Mouse (Mus musculus): ENCODE measurements around the gene Mtfr1l. TPM values are rescaled to one million over a fixed set of nuclear protein-coding genes. Genes with fewer than 3 reads are reported as not detected.

Gene Mtfr1l
- polyA plus RNA-seq, 1 experiment from 2014 or later, result 119 TPM

- 33% methylated on average over 11 of the region's 11 CpGs for WGBS
- Histone ChIP-seq H3K4me2 (replicated peaks; ENCODE audit: low read depth, low read length) (no peak overlapping the region), H3K9me3 (ENCODE audit: control insufficient read depth, low read depth, low read length) (no peaks in the 10 kb centered on the region), H3K4me1 (ENCODE audit: control insufficient read depth, insufficient read depth, low read length) (peaks cover 13% of the 10 kb centered on the region), H3K36me3 (ENCODE audit: control insufficient read depth, insufficient read depth, low read length) (no peaks in the 10 kb centered on the region), H3K27me3 (ENCODE audit: control insufficient read depth, insufficient read depth, low read length) (no peaks in the 10 kb centered on the region), H3K27ac (ENCODE audit: low read length) (no peak overlapping the region), H3K4me3 (ENCODE audit: low read depth, low read length) (no peak overlapping the region), H3K9ac (replicated peaks; ENCODE audit: low read depth, low read length) (no peak overlapping the region)
- no peak for ATAC-seq (ENCODE audit: insufficient number of reproducible peaks, insufficient read depth, low FRiP score, low read depth)
Measured at GRCm38 (mm10) chr4:134575486-134575885, 40.3 kb upstream of the Mtfr1l start.

GRCm38 (mm10) chr4:134572449-134573300, 37.5 kb upstream of the Mtfr1l start:
- Histone ChIP-seq H3K27ac (ENCODE audit: low read length) (no peak overlapping the region), H3K27me3 (ENCODE audit: control insufficient read depth, insufficient read depth, low read length) (no peaks in the 10 kb centered on the region), H3K4me2 (replicated peaks; ENCODE audit: low read depth, low read length) (no peak overlapping the region), H3K4me1 (ENCODE audit: control insufficient read depth, insufficient read depth, low read length) (no peaks in the 10 kb centered on the region), H3K9me3 (ENCODE audit: control insufficient read depth, low read depth, low read length) (no peaks in the 10 kb centered on the region), H3K4me3 (ENCODE audit: low read depth, low read length) (no peak overlapping the region), H3K36me3 (ENCODE audit: control insufficient read depth, insufficient read depth, low read length) (no peaks in the 10 kb centered on the region), H3K9ac (replicated peaks; ENCODE audit: low read depth, low read length) (no peak overlapping the region)
- ATAC-seq (ENCODE audit: insufficient number of reproducible peaks, insufficient read depth, low FRiP score, low read depth), result no peak
- WGBS, result 80% methylated on average over 24 of the region's 24 CpGs

DNA sequence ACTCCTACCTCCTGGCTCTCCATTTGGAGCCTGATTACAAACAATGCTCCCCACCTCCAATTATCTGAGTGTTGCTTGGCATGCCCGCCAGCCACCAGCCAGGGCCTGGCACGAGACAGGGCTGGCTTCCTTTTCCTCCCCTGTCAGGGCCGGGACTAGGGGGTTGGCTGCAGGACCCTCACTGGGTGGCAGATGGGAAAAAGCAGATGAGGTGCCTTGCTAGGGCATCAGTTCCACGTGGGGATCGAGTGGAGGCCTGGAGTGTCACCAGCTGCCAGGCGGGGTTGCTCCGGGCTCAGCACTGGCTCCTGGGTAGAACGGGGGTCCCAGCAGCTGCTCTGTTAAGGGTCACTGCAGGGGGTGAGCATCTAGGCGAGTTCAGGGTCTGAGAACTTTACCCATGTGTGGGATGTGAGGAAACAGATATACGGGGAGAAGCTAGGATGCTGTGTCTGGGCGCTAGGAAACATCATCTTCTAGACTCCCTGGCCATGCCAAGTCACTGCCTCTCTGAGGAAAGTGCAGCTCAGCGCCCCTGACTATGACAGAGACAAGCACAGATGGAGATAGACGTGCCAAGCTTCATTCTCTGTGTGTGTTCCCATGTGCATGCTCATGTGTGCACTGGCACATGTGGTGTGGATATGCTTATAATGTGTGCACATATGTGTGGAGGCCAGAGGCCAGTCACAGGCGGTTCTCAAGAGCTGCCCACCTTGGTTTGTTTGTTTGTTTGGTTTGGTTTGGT, 35.7 kb upstream of the Mtfr1l start:
- no peaks in the 10 kb centered on the region for H3K9me3 ChIP-seq (ENCODE audit: control insufficient read depth, low read depth, low read length)
- H3K4me3 ChIP-seq (ENCODE audit: low read depth, low read length), result no peak overlapping the region
- no peaks in the 10 kb centered on the region for H3K27me3 ChIP-seq (ENCODE audit: control insufficient read depth, insufficient read depth, low read length)
- no peak overlapping the region for H3K27ac ChIP-seq (ENCODE audit: low read length)
- WGBS, result 78% methylated on average over 14 of the region's 14 CpGs
- no peak overlapping the region for H3K4me2 ChIP-seq (replicated peaks; ENCODE audit: low read depth, low read length)
- no peaks in the 10 kb centered on the region for H3K4me1 ChIP-seq (ENCODE audit: control insufficient read depth, insufficient read depth, low read length)
- H3K36me3 ChIP-seq (ENCODE audit: control insufficient read depth, insufficient read depth, low read length), result no peaks in the 10 kb centered on the region
- no peak overlapping the region for H3K9ac ChIP-seq (replicated peaks; ENCODE audit: low read depth, low read length)
- no peak for ATAC-seq (ENCODE audit: insufficient number of reproducible peaks, insufficient read depth, low FRiP score, low read depth)

DNA sequence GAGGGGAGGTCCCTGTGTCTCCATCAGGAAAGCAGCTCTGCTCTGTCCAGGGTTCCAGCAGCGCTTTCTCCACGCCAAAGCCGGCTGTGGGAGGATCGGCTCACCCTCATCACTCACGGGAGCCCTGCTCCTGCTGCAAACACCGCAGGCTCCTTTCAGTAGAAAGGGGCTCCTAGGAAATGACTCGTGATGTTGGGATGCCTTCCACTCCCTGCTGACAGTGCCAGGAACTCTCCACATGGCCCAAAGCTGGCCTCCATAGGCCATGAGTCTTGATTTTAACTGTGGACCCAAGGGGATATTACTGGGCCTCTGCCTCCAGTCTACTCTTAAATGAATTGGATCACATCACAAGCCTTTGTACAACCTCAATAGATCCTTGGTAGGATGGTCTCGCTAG, 34.6 kb upstream of the Mtfr1l start:
- no peak for ATAC-seq (ENCODE audit: insufficient number of reproducible peaks, insufficient read depth, low FRiP score, low read depth)
- no peaks in the 10 kb centered on the region for H3K36me3 ChIP-seq (ENCODE audit: control insufficient read depth, insufficient read depth, low read length)
- H3K4me3 ChIP-seq (ENCODE audit: low read depth, low read length), result no peak overlapping the region
- H3K27ac ChIP-seq (ENCODE audit: low read length), result no peak overlapping the region
- WGBS, result 69% methylated on average over 8 of the region's 8 CpGs
- no peak overlapping the region for H3K9ac ChIP-seq (replicated peaks; ENCODE audit: low read depth, low read length)
- H3K9me3 ChIP-seq (ENCODE audit: control insufficient read depth, low read depth, low read length), result no peaks in the 10 kb centered on the region
- H3K27me3 ChIP-seq (ENCODE audit: control insufficient read depth, insufficient read depth, low read length), result no peaks in the 10 kb centered on the region
- H3K4me2 ChIP-seq (replicated peaks; ENCODE audit: low read depth, low read length), result no peak overlapping the region
- H3K4me1 ChIP-seq (ENCODE audit: control insufficient read depth, insufficient read depth, low read length), result no peaks in the 10 kb centered on the region

DNA sequence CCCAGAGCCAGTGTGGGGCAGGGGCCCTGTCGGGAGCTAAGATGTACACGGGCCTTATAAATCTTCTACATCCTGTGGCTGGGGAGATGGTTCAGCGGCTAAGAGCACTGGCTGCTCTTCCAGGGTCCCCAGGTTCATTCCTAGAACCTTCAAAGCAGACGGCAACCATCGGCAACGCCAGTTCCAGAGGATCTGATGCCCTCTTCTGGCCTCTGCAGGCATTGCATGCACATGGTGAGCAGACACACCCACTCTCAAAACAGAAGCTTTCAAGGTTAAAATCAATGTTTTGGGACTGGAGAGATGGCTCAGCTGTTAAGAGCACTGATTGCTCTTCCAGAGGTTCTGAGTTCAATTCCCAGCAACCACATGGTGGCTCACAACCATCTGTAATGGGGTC, 34.0 kb upstream of the Mtfr1l start:
- Histone ChIP-seq H3K27ac (ENCODE audit: low read length) (no peak overlapping the region), H3K4me1 (ENCODE audit: control insufficient read depth, insufficient read depth, low read length) (no peaks in the 10 kb centered on the region), H3K27me3 (ENCODE audit: control insufficient read depth, insufficient read depth, low read length) (no peaks in the 10 kb centered on the region), H3K4me3 (ENCODE audit: low read depth, low read length) (no peak overlapping the region), H3K36me3 (ENCODE audit: control insufficient read depth, insufficient read depth, low read length) (no peaks in the 10 kb centered on the region), H3K9me3 (ENCODE audit: control insufficient read depth, low read depth, low read length) (no peaks in the 10 kb centered on the region), H3K9ac (replicated peaks; ENCODE audit: low read depth, low read length) (no peak overlapping the region), H3K4me2 (replicated peaks; ENCODE audit: low read depth, low read length) (no peak overlapping the region)
- ATAC-seq (ENCODE audit: insufficient number of reproducible peaks, insufficient read depth, low FRiP score, low read depth), result no peak
- WGBS, result 80% methylated on average over 6 of the region's 6 CpGs

DNA sequence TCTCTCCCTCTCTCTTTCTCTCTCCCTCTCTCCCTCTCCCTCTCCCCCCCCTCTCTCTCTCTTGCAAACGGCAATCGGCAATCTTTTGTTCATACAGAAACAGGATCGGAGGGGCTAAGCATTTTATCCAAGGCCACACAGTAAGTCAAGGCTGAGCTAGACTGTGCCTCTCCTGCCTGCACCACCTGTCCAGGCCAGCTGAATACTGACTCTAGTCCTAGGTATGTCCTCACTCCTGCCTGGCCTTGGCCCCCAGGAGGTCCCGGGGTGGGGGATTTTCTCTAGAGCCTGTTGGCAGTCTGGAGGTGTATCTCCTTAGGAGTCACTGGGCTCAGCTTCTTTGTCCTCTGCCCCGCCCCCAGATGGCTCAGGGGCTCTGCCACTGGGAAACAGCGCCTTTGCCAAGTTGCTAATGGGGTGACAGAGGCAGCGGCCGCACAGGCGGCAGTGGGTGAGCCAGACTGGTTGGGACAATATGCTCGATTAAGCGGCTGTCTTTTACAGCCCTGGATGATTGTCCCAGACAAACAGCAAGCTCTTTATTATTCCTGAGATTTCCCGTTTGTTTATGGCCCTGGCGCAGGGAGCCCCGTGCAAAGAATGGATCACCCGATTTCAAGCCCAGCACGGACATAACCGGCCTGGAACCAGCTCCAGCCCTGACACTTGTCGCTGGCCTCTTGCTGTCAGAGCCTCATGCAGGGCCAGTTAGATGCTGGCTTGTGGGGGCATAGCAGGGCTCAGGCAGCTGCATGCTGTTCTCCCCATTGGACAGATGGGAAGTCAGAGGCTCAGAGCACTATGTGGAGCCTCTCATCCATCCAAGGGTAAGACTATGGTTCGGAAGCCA, 32.4 kb upstream of the Mtfr1l start:
- no peaks in the 10 kb centered on the region for H3K27me3 ChIP-seq (ENCODE audit: control insufficient read depth, insufficient read depth, low read length)
- WGBS, result 31% methylated on average over 19 of the region's 19 CpGs
- H3K4me2 ChIP-seq (replicated peaks; ENCODE audit: low read depth, low read length), result no peak overlapping the region
- H3K9me3 ChIP-seq (ENCODE audit: control insufficient read depth, low read depth, low read length), result no peaks in the 10 kb centered on the region
- H3K36me3 ChIP-seq (ENCODE audit: control insufficient read depth, insufficient read depth, low read length), result no peaks in the 10 kb centered on the region
- ATAC-seq (ENCODE audit: insufficient number of reproducible peaks, insufficient read depth, low FRiP score, low read depth), result no peak
- H3K4me3 ChIP-seq (ENCODE audit: low read depth, low read length), result no peak overlapping the region
- no peaks in the 10 kb centered on the region for H3K4me1 ChIP-seq (ENCODE audit: control insufficient read depth, insufficient read depth, low read length)
- no peak overlapping the region for H3K27ac ChIP-seq (ENCODE audit: low read length)
- no peak overlapping the region for H3K9ac ChIP-seq (replicated peaks; ENCODE audit: low read depth, low read length)

GRCm38 (mm10) chr4:134564093-134564492, 28.9 kb upstream of the Mtfr1l start:
- no peak overlapping the region for H3K9ac ChIP-seq (replicated peaks; ENCODE audit: low read depth, low read length)
- WGBS, result 81% methylated on average over 6 of the region's 6 CpGs
- no peaks in the 10 kb centered on the region for H3K36me3 ChIP-seq (ENCODE audit: control insufficient read depth, insufficient read depth, low read length)
- H3K9me3 ChIP-seq (ENCODE audit: control insufficient read depth, low read depth, low read length), result no peaks in the 10 kb centered on the region
- no peak for ATAC-seq (ENCODE audit: insufficient number of reproducible peaks, insufficient read depth, low FRiP score, low read depth)
- no peak overlapping the region for H3K27ac ChIP-seq (ENCODE audit: low read length)
- no peaks in the 10 kb centered on the region for H3K27me3 ChIP-seq (ENCODE audit: control insufficient read depth, insufficient read depth, low read length)
- no peaks in the 10 kb centered on the region for H3K4me1 ChIP-seq (ENCODE audit: control insufficient read depth, insufficient read depth, low read length)
- H3K4me2 ChIP-seq (replicated peaks; ENCODE audit: low read depth, low read length), result no peak overlapping the region
- no peak overlapping the region for H3K4me3 ChIP-seq (ENCODE audit: low read depth, low read length)

- H3K27me3 ChIP-seq (ENCODE audit: control insufficient read depth, insufficient read depth, low read length), result no peaks in the 10 kb centered on the region
- ATAC-seq (ENCODE audit: insufficient number of reproducible peaks, insufficient read depth, low FRiP score, low read depth), result no peak
- no peaks in the 10 kb centered on the region for H3K9me3 ChIP-seq (ENCODE audit: control insufficient read depth, low read depth, low read length)
- WGBS, result 86% methylated on average over 16 of the region's 16 CpGs
- H3K27ac ChIP-seq (ENCODE audit: low read length), result no peak overlapping the region
- H3K9ac ChIP-seq (replicated peaks; ENCODE audit: low read depth, low read length), result no peak overlapping the region
- no peak overlapping the region for H3K4me2 ChIP-seq (replicated peaks; ENCODE audit: low read depth, low read length)
- H3K36me3 ChIP-seq (ENCODE audit: control insufficient read depth, insufficient read depth, low read length), result no peaks in the 10 kb centered on the region
- H3K4me1 ChIP-seq (ENCODE audit: control insufficient read depth, insufficient read depth, low read length), result no peaks in the 10 kb centered on the region
- no peak overlapping the region for H3K4me3 ChIP-seq (ENCODE audit: low read depth, low read length)
Measured at GRCm38 (mm10) chr4:134563624-134564023, 28.4 kb upstream of the Mtfr1l start.

All from stomach, embryonic 14.5 days (tissue).